Mouse (Mus musculus) hindbrain, postnatal 0 days (tissue): ENCODE data around the gene Nup62. TPM values are rescaled to one million over a fixed set of nuclear protein-coding genes. Genes with fewer than 3 reads are reported as not detected.

Source experiments
- ATAC-seq: fragments of 200-750 bp; cut with Nextera tagmentation; 2 replicates; pipeline ENCODE4 v1.8.0; 2017; ENCODE audit warnings: mild to moderate bottlenecking, moderate TSS enrichment, moderate library complexity
- DNase-seq: peaks from one replicate; pipeline ENCODE4 v3.0.0-alpha.2; 2015; ENCODE audit warnings: low spot score
- H3K27ac ChIP-seq: fragments of 300-500 bp; sonication (generic); 2 replicates; pipeline ENCODE4 v1.5.1; 2014; ENCODE audit warnings: mild to moderate bottlenecking
- H3K27me3 ChIP-seq: fragments of 300-500 bp; sonication (generic); 2 replicates; pipeline ENCODE4 v1.6.1; 2014; ENCODE audit warnings: low read length, mixed read lengths; ENCODE audit not compliant: insufficient read depth
- H3K36me3 ChIP-seq: fragments of 300-500 bp; sonication (generic); 2 replicates; pipeline ENCODE4 v1.6.1; 2014; ENCODE audit warnings: low read length, mixed read lengths; ENCODE audit not compliant: insufficient read depth
- H3K4me1 ChIP-seq: fragments of 300-500 bp; sonication (generic); 2 replicates; pipeline ENCODE4 v1.6.1; 2014; ENCODE audit warnings: antibody characterized with exemption, low read length, mixed read lengths; ENCODE audit not compliant: insufficient read depth
- H3K4me2 ChIP-seq: fragments of 300-500 bp; sonication (generic); 2 replicates; pipeline ENCODE4 v1.6.1; 2014; ENCODE audit warnings: low read depth, mild to moderate bottlenecking, low read length, moderate library complexity, mixed read lengths
- H3K4me3 ChIP-seq: fragments of 300-500 bp; sonication (generic); 2 replicates; pipeline ENCODE4 v1.5.1; 2014; ENCODE audit warnings: low read length
- H3K9ac ChIP-seq: fragments of 300-500 bp; sonication (generic); replicated peaks from 2 replicates; pipeline ENCODE4 v1.6.1; 2014; ENCODE audit warnings: mild to moderate bottlenecking, low read length, moderate library complexity, mixed read lengths
- H3K9me3 ChIP-seq: fragments of 300-500 bp; sonication (generic); 2 replicates; pipeline ENCODE4 v1.6.1; 2016; ENCODE audit warnings: low read length, mixed read lengths
- CTCF ChIP-seq: IDR thresholded peaks from 2 replicates; pipeline ENCODE4 v1.5.1; 2016; ENCODE audit warnings: antibody characterized with exemption, control low read depth, low read depth
- WGBS: fragments of 180-500 bp; shearing (Covaris S2); extraction: QIAGEN DNeasy Blood & Tissue Kit; methylation state at CpG from one replicate; pipeline ENCODE4 v1.1.7; 2014; 5-methylcytosine and 5-hydroxymethylcytosine counted together
- polyA plus RNA-seq: library from polyadenylated mRNA; unstranded; fragments of >200 nt; fragmentation: Nextera tagmentation; extraction: Ambion mirVana; gene quantifications from 2 replicates; pipeline ENCODE4 v1.2.1, GENCODE M21; 2015
- total RNA-seq: library from RNA; depleted of rRNA; stranded (reverse); fragments of >200 nt; gene quantifications from 2 replicates; pipeline ENCODE4 v1.2.3, GENCODE M21; 2014

Nup62 gene
- total and polyA plus RNA-seq, 2 experiments from 2014 or later = 46.4 to 67.0 TPM

GRCm38 (mm10) chr7:44789531-44789930, 26.4 kb upstream of the Nup62 start:
- no peaks in the 10 kb centered on the region for H3K4me1 ChIP-seq
- WGBS = 65% methylated on average over 3 of the region's 3 CpGs
- no peak overlapping the region for H3K4me2 ChIP-seq
- H3K27me3 ChIP-seq = no peaks in the 10 kb centered on the region
- no peak overlapping the region for H3K4me3 ChIP-seq
- no peak overlapping the region for H3K9ac ChIP-seq
- TF ChIP-seq CTCF = no peak
- no peaks in the 10 kb centered on the region for H3K9me3 ChIP-seq
- ATAC-seq (no peak), DNase-seq (no peak)
- no peaks in the 10 kb centered on the region for H3K36me3 ChIP-seq
- no peak overlapping the region for H3K27ac ChIP-seq

GRCm38 (mm10) chr7:44790066-44790465, 25.8 kb upstream of the Nup62 start:
- ATAC-seq (no peak), DNase-seq (no peak)
- Histone ChIP-seq H3K9me3 (no peaks in the 10 kb centered on the region), H3K27me3 (no peaks in the 10 kb centered on the region), H3K4me1 (no peaks in the 10 kb centered on the region), H3K4me3 (no peak overlapping the region), H3K36me3 (no peaks in the 10 kb centered on the region), H3K27ac (no peak overlapping the region), H3K4me2 (no peak overlapping the region), H3K9ac (no peak overlapping the region)
- no peak for TF ChIP-seq CTCF
- WGBS = 60% methylated on average over 4 of the region's 4 CpGs

DNA sequence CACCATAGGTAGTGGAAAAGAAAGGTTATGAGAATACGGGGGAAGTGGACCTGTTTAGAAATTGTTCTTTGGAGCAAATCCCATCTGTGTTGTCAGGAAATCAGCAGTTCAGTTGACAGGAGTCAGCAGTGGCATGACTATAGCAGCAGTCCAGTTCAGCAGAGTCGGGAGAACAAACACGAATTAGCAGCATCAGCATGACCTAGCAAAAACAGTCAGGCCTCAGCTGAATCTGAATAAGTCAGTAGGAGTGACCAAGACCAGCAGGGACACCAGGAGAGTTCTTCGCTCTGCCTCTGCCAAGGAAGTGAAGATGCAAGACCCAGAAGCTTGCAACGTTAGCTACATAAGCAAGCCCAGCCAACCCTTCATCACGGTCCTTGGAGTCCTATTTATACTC, 23.1 kb upstream of the Nup62 start:
- Histone ChIP-seq H3K9me3 (no peaks in the 10 kb centered on the region), H3K4me2 (no peak overlapping the region), H3K27me3 (no peaks in the 10 kb centered on the region), H3K4me1 (no peaks in the 10 kb centered on the region), H3K36me3 (no peaks in the 10 kb centered on the region), H3K4me3 (no peak overlapping the region), H3K27ac (no peak overlapping the region), H3K9ac (no peak overlapping the region)
- ATAC-seq (no peak), DNase-seq (no peak)
- 79% methylated on average over 6 of the region's 6 CpGs for WGBS
- no peak for TF ChIP-seq CTCF

- H3K4me3 ChIP-seq = no peak overlapping the region
- TF ChIP-seq CTCF = no peak
- H3K9me3 ChIP-seq = no peaks in the 10 kb centered on the region
- H3K9ac ChIP-seq = no peak overlapping the region
- H3K27me3 ChIP-seq = no peaks in the 10 kb centered on the region
- H3K4me1 ChIP-seq = no peaks in the 10 kb centered on the region
- DNase-seq (no peak), ATAC-seq (no peak)
- no peak overlapping the region for H3K27ac ChIP-seq
- 85% methylated on average over 2 of the region's 2 CpGs for WGBS
- H3K4me2 ChIP-seq = no peak overlapping the region
- H3K36me3 ChIP-seq = no peaks in the 10 kb centered on the region
Measured at GRCm38 (mm10) chr7:44808927-44809326, 7.0 kb upstream of the Nup62 start.

GRCm38 (mm10) chr7:44809466-44809865, 6.4 kb upstream of the Nup62 start:
- ATAC-seq (no peak), DNase-seq (no peak)
- no peak for TF ChIP-seq CTCF
- Histone ChIP-seq H3K36me3 (no peaks in the 10 kb centered on the region), H3K4me1 (no peaks in the 10 kb centered on the region), H3K27me3 (no peaks in the 10 kb centered on the region), H3K27ac (no peak overlapping the region), H3K9ac (no peak overlapping the region), H3K4me3 (no peak overlapping the region), H3K9me3 (no peaks in the 10 kb centered on the region), H3K4me2 (no peak overlapping the region)
- WGBS = 87% methylated on average over 3 of the region's 3 CpGs

DNA sequence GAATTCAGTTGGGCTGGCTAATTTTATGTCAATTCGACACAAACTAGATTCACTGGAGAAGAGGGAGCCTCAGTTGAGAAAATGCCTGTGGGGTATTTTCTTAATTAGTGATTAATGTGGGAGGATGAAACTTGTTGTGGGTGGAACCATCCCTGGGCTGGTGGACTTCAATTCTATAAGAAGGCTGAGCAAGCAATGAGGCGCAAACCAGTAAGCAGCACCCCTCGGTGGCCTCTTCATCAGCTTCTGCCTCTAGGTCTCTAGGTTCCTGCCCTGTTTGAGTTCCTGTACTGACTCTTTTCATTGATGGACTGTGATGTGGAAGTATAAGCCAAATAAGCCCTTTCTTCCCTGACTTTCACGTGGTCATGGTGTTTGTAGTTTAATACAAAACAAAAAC, 5.5 kb upstream of the Nup62 start:
- H3K36me3 ChIP-seq = no peaks in the 10 kb centered on the region
- no peaks in the 10 kb centered on the region for H3K9me3 ChIP-seq
- 0 out of 2 replicates have a peak, but pooled peaks cover 3% of the 10 kb centered on the region for H3K4me1 ChIP-seq
- WGBS = 80% methylated on average over 4 of the region's 4 CpGs
- H3K27ac ChIP-seq = no peak overlapping the region
- DNase-seq (no peak), ATAC-seq (no peak)
- no peak overlapping the region for H3K4me3 ChIP-seq
- H3K27me3 ChIP-seq = no peaks in the 10 kb centered on the region
- no peak for TF ChIP-seq CTCF
- no peak overlapping the region for H3K9ac ChIP-seq
- H3K4me2 ChIP-seq = no peak overlapping the region

GRCm38 (mm10) chr7:44810819-44811557, 4.9 kb upstream of the Nup62 start:
- H3K27ac ChIP-seq = no peak overlapping the region
- H3K27me3 ChIP-seq = no peaks in the 10 kb centered on the region
- H3K4me1 ChIP-seq = 0 out of 2 replicates have a peak, but pooled peaks cover 3% of the 10 kb centered on the region
- no peak for TF ChIP-seq CTCF
- no peak overlapping the region for H3K4me3 ChIP-seq
- H3K36me3 ChIP-seq = no peaks in the 10 kb centered on the region
- H3K9ac ChIP-seq = no peak overlapping the region
- ATAC-seq (no peak), DNase-seq (no peak)
- H3K4me2 ChIP-seq = no peak overlapping the region
- H3K9me3 ChIP-seq = no peaks in the 10 kb centered on the region
- WGBS = 92% methylated on average over 7 of the region's 7 CpGs
